Mouse (Mus musculus) gastrocnemius, postnatal 10 days (tissue): ENCODE measurements around the gene Hyal3. TPM values are rescaled to one million over a fixed set of nuclear protein-coding genes. Genes with fewer than 3 reads are reported as not detected.
"Not testable (repeated sequence)": the region's sequence is repeated elsewhere in the genome, so short reads cannot be mapped to it uniquely, and the experiment has no call there.

Experiments
- DNase-seq: peaks from one replicate; pipeline ENCODE4 v3.0.0; 2021; ENCODE audit warnings: mixed read lengths
- total RNA-seq, 2 experiments: library from RNA; stranded (reverse); gene quantifications; 2 replicates each; pipeline ENCODE4 v1.2.3; 2021

Hyal3 gene
- total RNA-seq, 2 experiments from 2014 or later, result 0.28 to 1.1 TPM

- DNase-seq, result no peak
These were observed 30.0 kb upstream of the Hyal3 start for GRCm38 (mm10) chr9:107550491-107551116.

DNA sequence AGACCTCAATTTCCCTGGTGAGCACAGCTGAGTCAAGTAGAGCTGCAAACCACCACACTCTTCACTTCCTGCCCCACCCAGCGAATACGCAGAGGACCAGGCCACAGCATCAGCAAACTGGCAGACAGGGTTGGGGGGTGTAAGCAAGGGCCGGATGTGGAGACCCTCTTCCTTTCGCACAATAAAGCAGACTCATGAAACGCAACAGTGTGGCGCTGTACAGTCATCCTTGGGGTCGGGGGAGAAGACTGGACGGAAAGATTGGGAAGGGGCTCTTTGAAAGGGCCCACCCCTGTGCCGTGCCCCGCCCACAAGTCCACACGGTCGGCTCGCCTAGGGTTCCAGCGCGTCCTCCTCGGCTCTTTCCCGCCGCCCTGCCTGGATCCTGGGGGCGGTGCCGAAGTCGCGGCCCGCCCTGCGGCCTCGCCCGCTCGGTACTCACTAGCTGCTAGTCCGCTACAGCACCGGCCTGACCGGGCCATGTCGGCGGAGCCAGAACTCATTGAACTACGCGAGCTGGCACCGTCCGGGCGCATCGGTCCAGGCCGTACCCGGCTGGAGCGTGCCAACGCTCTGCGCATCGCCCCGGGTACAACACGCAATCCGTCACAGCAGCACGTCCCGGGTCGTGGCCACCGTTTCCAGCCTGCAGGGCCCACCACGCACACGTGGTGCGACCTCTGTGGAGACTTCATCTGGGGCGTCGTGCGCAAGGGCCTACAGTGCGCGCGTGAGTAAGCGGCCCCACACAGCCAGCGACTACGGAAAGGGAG is 29.3 kb upstream of the Hyal3 start, which contains the start of gene Rassf1:
TSS of gene Rassf1 (plus strand) at position 439 of the 773 bp plus-strand sequence.
- DNase-seq, result peak; percentile 69

DNA sequence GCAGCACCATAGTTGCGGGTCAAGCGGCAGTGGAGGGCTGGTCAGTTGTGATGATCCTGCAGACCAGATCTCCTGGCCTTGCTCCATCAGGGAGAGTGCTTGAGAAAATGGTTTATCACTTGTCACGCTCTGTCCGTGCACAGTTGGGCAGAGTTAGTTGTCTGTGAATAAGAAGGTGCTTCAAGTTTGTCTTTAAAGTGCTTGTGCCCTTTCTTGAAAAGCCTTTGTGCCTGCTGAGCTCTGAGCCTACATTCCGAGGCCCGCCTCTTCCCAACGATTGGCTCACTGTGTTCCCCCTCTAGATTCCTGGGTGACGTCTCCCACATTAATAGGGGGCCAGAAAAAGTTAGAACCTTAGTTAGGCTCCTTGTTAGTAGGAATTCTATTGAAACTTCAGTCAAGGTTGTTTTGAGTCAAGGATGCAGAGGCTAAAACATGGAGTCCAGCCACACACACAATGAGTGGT is 28.7 kb upstream of the Hyal3 start:
- DNase-seq, result no peak

DNA sequence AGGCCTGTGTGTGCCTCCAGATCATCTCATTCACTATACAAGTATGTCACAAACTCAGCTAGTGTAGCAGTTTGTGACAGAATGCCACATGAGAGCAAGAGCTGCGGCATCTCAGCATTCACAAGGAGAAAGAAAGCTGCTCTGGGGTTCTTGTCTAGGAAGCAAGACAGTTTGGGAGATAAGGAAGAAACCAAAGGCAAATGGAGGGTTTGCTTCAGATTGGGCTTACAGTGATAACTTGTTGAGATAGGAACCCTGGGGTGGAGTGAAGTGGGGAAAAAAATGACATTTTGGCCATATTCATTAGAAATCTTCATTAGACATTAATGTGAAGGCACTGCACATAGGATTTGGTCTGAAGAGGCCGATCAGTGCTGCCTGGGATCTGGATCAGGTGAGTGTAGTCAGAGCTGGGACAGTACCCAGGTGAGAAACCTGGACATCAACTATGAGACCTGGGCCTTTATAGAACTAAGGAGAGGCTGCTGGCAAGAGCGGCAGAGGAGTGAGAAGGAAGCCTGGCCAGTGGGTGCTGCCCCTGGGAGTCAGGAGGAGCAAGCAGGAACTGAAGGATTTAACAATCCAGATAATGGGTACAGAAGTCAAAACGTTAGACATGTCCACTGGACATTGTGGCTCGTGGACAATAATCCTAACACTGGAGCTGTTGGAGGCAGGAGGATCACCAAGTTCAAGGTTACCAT is 27.8 kb upstream of the Hyal3 start:
- DNase-seq, result no peak

DNA sequence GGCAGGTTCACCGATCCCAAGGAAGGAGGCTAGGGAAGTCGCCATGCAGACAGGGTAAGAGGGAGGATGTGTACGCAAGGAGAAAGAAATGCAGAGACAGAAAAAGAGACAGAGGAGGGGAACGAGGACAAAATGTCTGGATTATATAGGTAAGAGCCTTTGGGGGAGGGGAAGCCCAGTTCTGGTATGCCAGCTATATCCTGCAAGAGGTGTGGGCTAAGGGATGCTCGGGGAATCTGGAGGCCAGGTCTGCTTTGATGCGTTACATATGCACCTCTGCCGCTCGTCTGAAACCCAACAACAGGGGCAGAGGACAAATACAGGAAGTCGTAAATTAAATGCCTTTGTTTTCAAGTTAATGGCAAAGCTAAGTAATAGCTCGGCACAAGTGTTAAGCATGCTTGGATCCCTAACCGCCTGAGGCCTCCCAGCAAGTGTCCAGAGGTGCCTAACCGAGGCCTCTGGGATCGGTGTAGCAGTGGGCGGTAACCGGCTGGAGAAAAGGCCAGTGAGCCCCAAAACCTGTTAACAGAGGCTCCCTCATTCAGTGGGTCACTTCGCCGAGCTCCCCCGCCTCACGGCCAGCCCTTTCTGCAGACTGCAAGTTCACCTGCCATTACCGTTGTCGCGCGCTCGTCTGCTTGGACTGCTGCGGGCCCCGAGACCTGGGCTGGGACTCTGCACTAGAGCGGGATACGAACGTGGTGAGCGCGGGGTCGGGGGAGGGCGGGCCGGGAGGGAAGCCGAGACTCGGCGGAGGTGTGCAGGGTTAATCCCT is 26.9 kb upstream of the Hyal3 start:
- DNase-seq, result peak; percentile 38

- peak; percentile 93 for DNase-seq
These were observed 26.2 kb upstream of the Hyal3 start for GRCm38 (mm10) chr9:107554319-107554825.

DNA sequence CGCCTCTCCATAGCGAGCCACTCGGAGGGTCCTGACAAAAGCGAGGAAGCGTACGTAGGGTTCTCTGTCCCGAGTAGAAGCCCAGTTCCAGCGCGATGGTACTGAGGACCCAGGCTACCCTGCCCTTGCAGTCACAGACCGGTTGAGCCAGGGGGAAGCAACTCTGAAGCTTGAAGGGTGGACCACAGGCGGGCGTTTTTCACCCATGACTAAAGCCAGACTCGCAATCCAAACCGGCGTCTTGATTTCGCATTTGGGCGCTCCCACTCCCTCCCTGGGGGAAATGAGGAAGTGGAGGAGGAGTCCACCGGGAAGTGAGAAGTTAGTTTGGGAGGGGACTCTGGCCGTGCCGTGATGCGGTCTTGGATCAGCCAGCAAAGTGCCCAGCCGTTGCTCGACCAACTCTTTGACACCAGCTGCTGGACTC is 25.6 kb upstream of the Hyal3 start:
- peak; percentile 48 for DNase-seq

DNA sequence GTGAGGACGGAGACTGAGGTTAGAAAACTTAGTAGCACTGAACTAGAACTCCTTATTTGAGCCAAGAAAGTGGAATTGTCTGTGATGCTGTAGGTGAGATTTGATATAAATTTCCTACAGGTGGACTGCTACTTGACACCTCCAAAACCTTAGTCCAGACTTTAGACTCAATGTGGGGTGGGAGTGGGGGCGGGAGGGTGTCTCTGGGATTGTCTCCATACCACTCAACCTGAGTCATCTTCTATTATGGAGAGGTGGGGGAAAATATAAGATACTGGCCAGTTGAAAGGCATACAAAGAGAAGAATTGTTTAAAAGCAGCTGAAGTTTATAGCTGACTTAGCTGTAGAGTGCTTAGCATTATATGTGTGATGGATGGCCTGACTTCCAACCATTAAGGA is 24.9 kb upstream of the Hyal3 start:
- no peak for DNase-seq

GRCm38 (mm10) chr9:107556346-107556745 is 24.3 kb upstream of the Hyal3 start:
- no peak for DNase-seq

GRCm38 (mm10) chr9:107563029-107563581 is 17.5 kb upstream of the Hyal3 start, which contains the start of gene Tusc2:
Gene Tusc2 (plus strand): TSS chr9:107563255.
- peak; percentile 87 for DNase-seq

GRCm38 (mm10) chr9:107565556-107565955 is 15.1 kb upstream of the Hyal3 start:
- DNase-seq, result not testable (repeated sequence)

- DNase-seq, result peak; percentile 86
These were observed 14.4 kb upstream of the Hyal3 start for GRCm38 (mm10) chr9:107566041-107566709.

- no peak for DNase-seq
These were observed 13.8 kb upstream of the Hyal3 start for GRCm38 (mm10) chr9:107566855-107567254.

GRCm38 (mm10) chr9:107567702-107568319 is 12.8 kb upstream of the Hyal3 start, which contains the start of gene Hyal2:
Gene Hyal2 (plus strand): TSS chr9:107567945.
- DNase-seq, result no peak

DNA sequence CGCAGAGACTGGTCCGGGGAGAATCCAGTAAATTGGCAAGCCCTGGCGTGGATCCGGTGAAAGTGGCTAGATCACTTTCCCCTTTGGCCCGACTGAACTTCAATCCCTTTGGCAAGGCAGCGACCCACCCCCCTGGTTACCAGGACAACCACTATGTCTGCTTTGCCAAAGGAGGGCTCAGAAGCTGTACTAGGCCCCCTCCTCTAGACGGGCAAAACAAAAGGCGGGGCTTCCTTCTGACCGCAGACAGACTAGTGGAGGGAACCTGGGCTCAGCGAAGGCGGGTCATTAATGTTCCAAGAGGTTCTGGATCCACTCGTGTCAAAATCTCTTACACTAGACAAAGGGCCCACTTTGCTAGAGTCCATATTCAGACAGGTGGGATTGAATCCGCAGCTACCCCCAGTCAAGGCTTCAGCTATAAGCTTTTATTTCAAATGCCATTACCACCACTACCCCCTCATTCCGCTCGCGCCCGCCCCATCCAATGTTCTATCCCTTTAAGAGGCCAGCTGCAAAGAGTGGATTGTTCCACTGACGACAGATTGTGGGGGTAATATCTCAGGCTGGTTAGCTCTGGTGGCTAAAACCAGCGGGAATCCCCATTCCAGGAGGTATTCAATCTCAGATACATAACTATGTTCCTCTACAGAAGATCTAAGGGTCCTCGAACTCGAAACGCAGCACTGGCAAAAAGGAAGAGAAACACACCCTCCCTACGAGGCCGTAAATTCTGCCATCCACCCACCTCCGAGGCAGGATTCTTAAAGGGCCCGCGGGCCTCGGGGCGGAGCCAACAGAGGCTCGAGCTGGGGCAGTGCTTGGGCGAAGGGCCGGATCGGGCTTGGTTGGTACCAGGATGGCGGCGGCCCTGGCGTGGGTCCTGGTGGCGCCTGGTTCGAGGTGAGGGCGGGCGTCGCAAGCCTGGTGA is 12.0 kb upstream of the Hyal3 start:
- DNase-seq, result peak; percentile 80

GRCm38 (mm10) chr9:107569270-107569669 is 11.3 kb upstream of the Hyal3 start:
- peak; percentile 37 for DNase-seq

- no peak for DNase-seq
These were observed 10.6 kb upstream of the Hyal3 start for GRCm38 (mm10) chr9:107570016-107570415.

DNA sequence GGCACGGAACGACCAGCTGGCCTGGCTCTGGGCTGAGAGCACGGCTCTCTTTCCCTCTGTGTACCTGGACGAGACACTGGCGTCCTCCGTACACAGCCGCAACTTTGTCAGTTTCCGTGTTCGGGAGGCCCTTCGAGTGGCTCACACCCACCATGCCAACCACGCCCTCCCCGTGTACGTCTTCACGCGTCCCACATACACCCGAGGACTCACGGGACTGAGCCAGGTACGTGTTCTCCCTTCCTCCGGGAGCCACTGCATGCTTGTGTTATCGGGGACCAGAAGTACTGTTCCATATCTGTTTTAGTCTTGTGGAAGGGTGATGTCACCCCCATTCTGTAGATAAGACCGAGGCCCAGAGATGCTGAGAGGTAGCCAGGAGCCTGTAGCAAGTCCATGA is 9.8 kb upstream of the Hyal3 start:
- no peak for DNase-seq
